Mouse (Mus musculus): ENCODE measurements at regions not wholly inside any gene's neighbourhood (a gene's known extent, or its start where the extent isn't known, plus 50 kb on each side); places are given as distances from the start of the nearest gene placed in this dataset.

DNA sequence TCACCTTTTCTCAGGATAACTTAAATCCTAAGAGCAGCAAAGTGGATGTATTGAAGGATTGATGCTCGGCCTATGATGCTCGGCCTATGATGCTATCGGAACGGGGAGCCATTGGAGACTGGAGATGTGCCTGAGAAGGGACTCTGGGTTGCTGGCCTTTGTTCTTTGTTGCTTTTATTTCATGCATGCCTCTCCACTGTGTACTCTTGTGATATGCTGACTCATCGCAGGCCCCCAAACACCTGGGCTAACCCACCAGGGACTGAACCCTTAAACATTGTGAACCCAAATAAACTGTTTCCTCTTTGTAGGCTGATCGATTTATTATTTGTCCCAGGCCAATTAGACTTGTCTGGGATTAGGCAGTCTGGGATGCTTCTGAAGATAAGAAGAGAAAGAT lies 61.9 kb downstream of the Pdcl3 start:
- Histone ChIP-seq H3K9me3 (peaks cover 9% of the 10 kb centered on the region), H3K4me3 (no peak overlapping the region), H3K27ac (no peak overlapping the region), H3K4me1 (no peaks in the 10 kb centered on the region), H3K36me3 (no peaks in the 10 kb centered on the region), H3K9ac (no peak overlapping the region), H3K4me2 (no peak overlapping the region), H3K27me3 (no peaks in the 10 kb centered on the region)
- WGBS, result 95% methylated on average over 6 of the region's 6 CpGs
- no peak for ATAC-seq (ENCODE audit: insufficient number of reproducible peaks, insufficient read depth, low FRiP score, low TSS enrichment, low read depth)

DNA sequence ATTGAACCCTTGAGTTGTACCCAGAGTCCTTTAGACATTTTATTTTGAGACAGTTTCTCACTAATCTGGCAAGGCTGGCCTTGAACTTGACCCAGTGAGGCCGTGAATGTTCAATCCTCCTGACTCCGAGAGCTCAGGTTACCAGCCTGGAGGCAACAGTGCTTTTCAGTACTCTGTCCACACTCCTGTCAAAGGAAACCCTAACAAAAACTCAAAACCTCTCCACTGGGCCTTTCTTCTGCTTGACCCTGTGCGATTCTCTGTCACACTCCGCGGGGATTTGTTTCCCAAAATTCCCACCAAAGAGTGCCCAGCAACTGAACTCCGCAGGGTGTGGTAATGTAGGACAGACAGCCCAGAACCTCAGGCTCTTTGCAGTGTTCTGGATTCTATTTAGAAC lies 71.9 kb downstream of the Pdcl3 start:
- WGBS, result 43% methylated on average over 6 of the region's 6 CpGs

DNA sequence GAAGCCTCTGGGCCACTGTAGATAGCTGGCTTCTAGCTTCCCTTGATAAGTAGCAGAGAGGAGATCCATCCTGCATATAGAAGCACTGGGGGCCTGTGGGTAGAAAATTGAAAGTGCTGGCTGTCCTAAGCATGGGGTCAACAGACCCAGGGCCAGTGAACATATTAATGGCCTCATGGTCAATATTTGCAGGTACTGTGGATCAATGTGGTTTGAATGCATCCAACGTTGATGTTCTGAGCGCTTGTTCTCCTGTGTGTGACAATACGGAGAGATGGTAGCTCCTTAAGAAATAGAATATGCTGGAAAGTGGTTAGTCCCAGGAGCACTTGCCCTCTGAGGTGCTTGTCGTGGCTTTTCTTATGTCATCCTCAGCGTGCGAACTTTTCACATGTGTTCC lies 77.1 kb downstream of the Pdcl3 start:
- WGBS, result 94% methylated on average over 6 of the region's 6 CpGs
- ATAC-seq (ENCODE audit: insufficient number of reproducible peaks, insufficient read depth, low FRiP score, low TSS enrichment, low read depth), result no peak

More for the DNA sequence above, 71.9 kb downstream of the Pdcl3 start:
- no peaks in the 10 kb centered on the region for H3K27me3 ChIP-seq
- H3K9me3 ChIP-seq, result no peaks in the 10 kb centered on the region
- ATAC-seq (ENCODE audit: insufficient number of reproducible peaks, insufficient read depth, low FRiP score, low TSS enrichment, low read depth), result no peak
- no peaks in the 10 kb centered on the region for H3K36me3 ChIP-seq
- H3K4me2 ChIP-seq, result no peak overlapping the region
- peaks cover 3% of the 10 kb centered on the region; the same call in 1 of the 2 replicates for H3K4me1 ChIP-seq
- no peak overlapping the region for H3K9ac ChIP-seq
- H3K27ac ChIP-seq, result no peak overlapping the region
- H3K4me3 ChIP-seq, result no peak overlapping the region

DNA sequence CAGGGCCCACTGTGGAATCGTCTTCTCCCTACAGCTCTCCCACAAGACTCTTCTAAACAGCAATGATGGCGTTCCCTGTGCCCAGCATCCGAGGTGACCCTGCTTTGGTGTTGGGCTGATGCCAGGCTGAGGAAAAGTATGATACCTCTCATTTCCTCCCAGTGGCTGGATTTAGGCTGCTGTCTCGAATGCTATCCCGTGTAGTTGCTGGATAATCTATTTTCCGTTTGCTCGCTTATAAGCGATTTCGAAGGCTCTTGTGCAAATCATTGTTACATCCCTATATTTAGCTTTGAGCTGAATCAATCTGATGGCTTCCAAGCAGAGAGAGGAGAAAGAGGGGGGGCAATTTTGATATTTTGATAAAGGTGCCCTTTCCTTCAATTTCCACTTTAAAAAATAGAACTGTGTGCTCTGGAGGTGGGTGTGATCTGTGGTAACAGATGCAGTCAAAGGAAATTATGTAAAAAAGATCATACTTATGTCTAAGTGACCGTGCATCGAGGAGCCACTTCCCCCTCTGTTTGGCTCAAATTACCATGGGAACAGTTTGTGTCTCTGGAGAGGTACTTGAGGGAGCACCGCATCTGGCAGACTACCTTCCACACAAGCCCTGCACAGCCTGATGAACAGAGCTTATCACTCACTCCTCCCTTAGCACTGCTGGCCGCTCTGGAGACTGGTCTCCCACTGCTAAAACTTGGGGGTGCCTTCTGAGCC lies 78.4 kb downstream of the Pdcl3 start:
- H3K4me3 ChIP-seq, result no peak overlapping the region
- H3K4me1 ChIP-seq, result no peaks in the 10 kb centered on the region
- no peak overlapping the region for H3K4me2 ChIP-seq
- no peak overlapping the region for H3K27ac ChIP-seq
- no peaks in the 10 kb centered on the region for H3K27me3 ChIP-seq
- no peak for ATAC-seq (ENCODE audit: insufficient number of reproducible peaks, insufficient read depth, low FRiP score, low TSS enrichment, low read depth)
- no peaks in the 10 kb centered on the region for H3K9me3 ChIP-seq
- no peaks in the 10 kb centered on the region for H3K36me3 ChIP-seq
- no peak overlapping the region for H3K9ac ChIP-seq
- 63% methylated on average over 13 of the region's 13 CpGs for WGBS

More for the DNA sequence above, 77.1 kb downstream of the Pdcl3 start:
- Histone ChIP-seq H3K27me3 (no peaks in the 10 kb centered on the region), H3K9me3 (no peaks in the 10 kb centered on the region), H3K4me1 (no peaks in the 10 kb centered on the region), H3K4me3 (no peak overlapping the region), H3K27ac (no peak overlapping the region), H3K4me2 (no peak overlapping the region), H3K36me3 (no peaks in the 10 kb centered on the region), H3K9ac (no peak overlapping the region)

DNA sequence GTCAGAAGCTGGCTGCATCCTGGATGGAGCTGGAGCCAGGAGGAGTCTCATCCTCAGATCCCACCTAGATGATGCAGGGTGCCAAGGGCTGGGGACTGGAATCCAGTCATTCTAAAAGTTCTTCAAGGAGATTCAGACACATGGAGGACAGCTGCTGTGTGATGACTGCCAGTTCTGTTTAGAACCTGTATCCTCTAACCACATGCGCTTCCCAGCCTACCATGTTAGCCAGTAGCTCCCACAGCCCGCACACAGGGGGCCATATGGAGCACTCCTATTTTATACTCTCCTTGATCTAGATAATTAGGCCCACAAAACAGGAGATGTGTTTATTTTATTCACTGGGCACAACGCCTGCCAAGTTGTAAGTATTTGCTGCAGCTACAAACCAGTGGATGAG lies 79.4 kb downstream of the Pdcl3 start:
- H3K9ac ChIP-seq, result no peak overlapping the region
- H3K4me1 ChIP-seq, result no peaks in the 10 kb centered on the region
- H3K4me3 ChIP-seq, result no peak overlapping the region
- 77% methylated on average over 3 of the region's 3 CpGs for WGBS
- no peaks in the 10 kb centered on the region for H3K36me3 ChIP-seq
- H3K4me2 ChIP-seq, result no peak overlapping the region
- no peaks in the 10 kb centered on the region for H3K9me3 ChIP-seq
- no peak for ATAC-seq (ENCODE audit: insufficient number of reproducible peaks, insufficient read depth, low FRiP score, low TSS enrichment, low read depth)
- no peaks in the 10 kb centered on the region for H3K27me3 ChIP-seq
- no peak overlapping the region for H3K27ac ChIP-seq

DNA sequence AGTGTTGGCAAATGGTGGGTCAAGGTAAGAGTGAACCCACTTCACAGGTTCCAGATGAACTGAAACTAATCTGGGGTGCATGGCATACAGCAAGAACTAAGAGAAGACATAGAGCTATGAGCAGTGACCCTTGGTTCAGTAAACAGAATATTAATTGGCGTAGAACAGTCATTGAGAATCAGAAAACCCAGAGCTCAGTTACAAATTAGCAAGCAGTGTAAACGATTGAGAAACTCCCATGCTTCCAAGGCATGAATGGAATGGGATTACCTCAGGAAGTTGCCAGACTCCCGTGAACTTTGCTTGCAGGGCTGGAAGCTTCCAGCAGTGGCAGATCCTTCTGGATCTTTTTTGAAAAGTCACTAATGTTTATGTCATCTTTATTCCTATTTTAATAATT lies 82.5 kb downstream of the Pdcl3 start:
- 46% methylated on average over 3 of the region's 3 CpGs for WGBS
- Histone ChIP-seq H3K9me3 (no peaks in the 10 kb centered on the region), H3K4me3 (no peak overlapping the region), H3K9ac (no peak overlapping the region), H3K4me2 (no peak overlapping the region), H3K27ac (no peak overlapping the region), H3K36me3 (no peaks in the 10 kb centered on the region), H3K4me1 (no peaks in the 10 kb centered on the region), H3K27me3 (no peaks in the 10 kb centered on the region)
- ATAC-seq (ENCODE audit: insufficient number of reproducible peaks, insufficient read depth, low FRiP score, low TSS enrichment, low read depth), result no peak

DNA sequence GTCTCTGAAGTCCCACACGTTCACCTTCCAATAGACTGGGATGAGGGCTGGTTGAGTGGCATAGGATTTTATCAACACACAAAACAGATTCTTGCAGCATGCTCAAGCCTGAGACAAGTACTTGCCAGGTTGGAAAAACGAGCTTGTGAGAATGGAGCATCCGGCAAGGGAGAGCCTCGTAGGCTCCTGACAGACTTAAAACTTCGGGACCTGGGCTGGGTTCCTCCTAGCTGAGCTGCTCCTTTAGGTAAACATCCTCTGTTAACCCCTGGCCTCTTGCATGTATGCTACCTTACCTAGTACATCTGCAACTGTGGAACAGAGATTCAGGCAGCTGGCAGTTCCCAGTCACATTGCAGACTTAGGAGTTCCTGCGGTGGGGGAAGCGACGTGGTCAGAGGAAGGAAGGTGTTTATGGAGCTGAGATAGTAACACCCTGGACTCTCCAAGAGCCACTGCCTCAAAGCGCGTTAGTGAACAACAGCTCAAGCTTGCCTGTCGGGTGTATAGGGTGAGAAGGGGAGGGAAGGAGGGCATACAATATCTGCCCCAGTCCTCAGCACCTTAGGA lies 83.8 kb downstream of the Pdcl3 start:
- Histone ChIP-seq H3K9ac (no peak overlapping the region), H3K4me1 (no peaks in the 10 kb centered on the region), H3K27me3 (no peaks in the 10 kb centered on the region), H3K27ac (no peak overlapping the region), H3K4me3 (no peak overlapping the region), H3K4me2 (no peak overlapping the region), H3K9me3 (no peaks in the 10 kb centered on the region), H3K36me3 (no peaks in the 10 kb centered on the region)
- ATAC-seq (ENCODE audit: insufficient number of reproducible peaks, insufficient read depth, low FRiP score, low TSS enrichment, low read depth), result no peak
- 78% methylated on average over 11 of the region's 11 CpGs for WGBS

DNA sequence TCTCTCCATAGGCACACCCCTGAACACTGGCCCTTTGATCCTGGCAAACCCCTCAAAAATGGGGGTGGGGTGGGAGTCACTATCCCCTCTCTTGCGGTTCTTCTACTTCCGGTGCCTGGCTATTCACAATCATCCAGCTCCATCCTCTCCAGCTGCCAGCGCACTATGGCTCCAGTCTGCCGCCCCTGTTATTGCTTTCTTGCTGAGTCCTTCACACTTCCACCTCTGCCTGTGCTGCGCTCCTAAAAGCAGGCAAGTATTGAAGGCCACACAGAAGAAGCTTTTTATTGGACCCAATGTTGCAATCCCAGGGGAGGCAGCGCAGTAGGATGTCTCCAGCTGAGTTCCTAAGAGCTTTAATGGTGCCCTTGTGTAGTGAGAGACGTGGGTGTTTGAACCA lies 84.3 kb downstream of the Pdcl3 start:
- Histone ChIP-seq H3K4me1 (no peaks in the 10 kb centered on the region), H3K27me3 (no peaks in the 10 kb centered on the region), H3K27ac (no peak overlapping the region), H3K4me2 (no peak overlapping the region), H3K9ac (no peak overlapping the region), H3K4me3 (no peak overlapping the region), H3K9me3 (no peaks in the 10 kb centered on the region), H3K36me3 (no peaks in the 10 kb centered on the region)
- 81% methylated on average over 7 of the region's 7 CpGs for WGBS
- ATAC-seq (ENCODE audit: insufficient number of reproducible peaks, insufficient read depth, low FRiP score, low TSS enrichment, low read depth), result no peak

DNA sequence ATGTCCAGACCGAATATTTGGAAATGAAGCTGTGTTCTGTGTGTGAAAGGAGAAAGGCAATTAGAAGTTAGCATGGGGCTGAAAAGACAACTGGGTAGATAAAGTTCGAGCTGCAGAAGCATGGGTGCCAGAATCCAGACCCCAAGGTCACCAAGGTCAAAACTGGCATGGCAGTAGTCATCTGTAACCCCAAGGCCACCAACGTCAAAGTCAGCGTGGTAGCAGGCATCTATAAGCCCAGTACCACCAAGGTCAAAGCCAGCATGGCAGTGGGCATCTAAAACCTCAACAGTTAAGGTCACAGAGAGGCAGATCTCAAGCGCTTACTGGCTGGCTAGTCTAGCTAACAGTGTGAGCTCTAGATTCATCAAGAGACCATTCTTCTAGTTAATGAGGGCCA lies 90.6 kb downstream of the Pdcl3 start:
- WGBS, result 83% methylated on average over 5 of the region's 5 CpGs
- H3K36me3 ChIP-seq, result no peaks in the 10 kb centered on the region
- no peak overlapping the region for H3K9ac ChIP-seq
- H3K4me3 ChIP-seq, result no peak overlapping the region
- no peak overlapping the region for H3K27ac ChIP-seq
- no peak for ATAC-seq (ENCODE audit: insufficient number of reproducible peaks, insufficient read depth, low FRiP score, low TSS enrichment, low read depth)
- no peak overlapping the region for H3K4me2 ChIP-seq
- H3K4me1 ChIP-seq, result no peaks in the 10 kb centered on the region
- H3K9me3 ChIP-seq, result no peaks in the 10 kb centered on the region
- no peaks in the 10 kb centered on the region for H3K27me3 ChIP-seq

DNA sequence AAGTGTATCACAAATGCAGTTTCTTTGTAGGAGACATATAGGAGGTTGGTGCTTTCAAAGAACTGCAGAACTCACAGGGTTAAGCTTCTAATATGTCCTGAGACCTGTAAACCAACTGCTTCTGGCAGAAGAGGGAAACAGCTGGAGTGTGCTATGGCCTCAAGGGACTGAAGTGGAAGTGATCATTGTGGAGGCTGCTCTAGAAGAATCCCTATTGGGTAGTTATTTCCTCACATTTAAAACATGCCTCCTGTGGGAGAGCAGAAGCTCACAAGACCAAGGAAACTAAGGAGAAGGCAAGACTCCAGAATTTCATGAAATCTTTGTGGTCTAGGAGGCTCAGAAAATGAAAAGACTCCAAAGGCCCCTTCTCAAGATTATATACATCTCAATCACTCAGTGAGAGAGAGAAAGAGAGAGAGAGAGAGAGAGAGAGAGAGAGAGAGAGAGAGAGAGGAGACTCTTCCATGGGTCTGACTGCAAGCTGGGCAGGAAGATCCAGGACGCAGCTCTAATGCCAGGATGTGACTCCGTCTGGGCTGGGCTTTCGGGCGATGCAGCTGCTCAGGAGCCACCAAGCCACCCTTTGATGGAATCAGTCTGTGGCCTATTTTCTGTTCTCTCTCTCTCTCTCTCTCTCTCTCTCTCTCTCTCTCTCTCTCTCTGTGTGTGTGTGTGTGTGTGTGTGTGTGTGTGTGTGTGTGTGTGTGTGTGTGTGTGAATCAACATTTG lies 93.3 kb downstream of the Pdcl3 start:
- H3K27ac ChIP-seq, result no peak overlapping the region
- H3K9ac ChIP-seq, result no peak overlapping the region
- no peak for ATAC-seq (ENCODE audit: insufficient number of reproducible peaks, insufficient read depth, low FRiP score, low TSS enrichment, low read depth)
- H3K27me3 ChIP-seq, result no peaks in the 10 kb centered on the region
- no peaks in the 10 kb centered on the region for H3K9me3 ChIP-seq
- no peak overlapping the region for H3K4me3 ChIP-seq
- H3K36me3 ChIP-seq, result no peaks in the 10 kb centered on the region
- WGBS, result 77% methylated on average over 4 of the region's 4 CpGs
- no peaks in the 10 kb centered on the region for H3K4me1 ChIP-seq
- H3K4me2 ChIP-seq, result no peak overlapping the region

DNA sequence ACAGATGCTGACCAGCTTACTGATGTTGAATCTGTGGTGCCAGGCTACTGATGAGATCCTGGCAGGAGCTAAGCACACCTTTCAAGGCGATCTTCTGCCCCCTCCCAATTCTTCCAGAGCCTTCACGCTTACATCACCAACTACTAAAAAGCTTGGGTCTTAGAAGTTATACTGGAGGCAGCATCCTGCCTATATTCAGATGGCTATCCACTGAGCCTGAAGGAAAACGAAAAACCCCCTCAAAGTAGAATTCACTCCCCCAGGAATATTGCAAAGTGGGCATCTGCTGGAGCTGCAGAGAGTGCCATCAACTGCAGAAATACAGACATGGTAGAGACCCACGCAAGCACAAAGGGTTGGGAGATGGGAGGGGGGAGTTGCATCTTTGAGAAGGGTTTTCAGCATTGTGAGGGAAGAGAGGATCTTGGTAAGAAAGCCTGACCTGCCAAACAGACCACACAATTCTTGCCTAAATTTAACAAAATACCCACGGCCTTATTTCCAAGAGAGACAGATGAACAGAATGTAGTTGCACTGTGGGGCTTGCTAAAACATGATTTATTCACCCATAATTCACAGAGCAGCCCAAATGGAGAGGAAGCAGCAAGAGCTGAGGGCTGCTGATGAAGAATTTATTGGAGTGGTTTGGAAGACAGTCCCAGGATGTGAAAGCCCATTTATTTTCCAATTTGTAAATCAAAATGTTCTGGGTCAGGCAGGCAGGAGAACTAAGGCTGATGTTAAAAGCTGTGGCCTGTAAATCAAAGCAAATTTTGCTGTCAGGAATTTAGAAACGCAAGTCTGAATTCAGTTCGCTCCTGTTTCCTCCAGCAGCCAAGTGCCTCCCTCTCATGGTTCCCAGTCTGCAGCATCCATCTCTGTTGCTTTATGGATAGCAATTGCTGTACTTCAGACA lies 98.8 kb downstream of the Pdcl3 start:
- Histone ChIP-seq H3K27me3 (no peaks in the 10 kb centered on the region), H3K9me3 (no peaks in the 10 kb centered on the region), H3K36me3 (no peaks in the 10 kb centered on the region), H3K4me1 (no peaks in the 10 kb centered on the region), H3K9ac (no peak overlapping the region), H3K27ac (no peak overlapping the region), H3K4me3 (no peak overlapping the region), H3K4me2 (no peak overlapping the region)
- ATAC-seq (ENCODE audit: insufficient number of reproducible peaks, insufficient read depth, low FRiP score, low TSS enrichment, low read depth), result no peak
- WGBS, result 84% methylated on average over 7 of the region's 7 CpGs

All from embryonic facial prominence, embryonic 13.5 days (tissue).